23 mouse cellular contexts compared by ENCODE assay signal in the genomic region with DNA sequence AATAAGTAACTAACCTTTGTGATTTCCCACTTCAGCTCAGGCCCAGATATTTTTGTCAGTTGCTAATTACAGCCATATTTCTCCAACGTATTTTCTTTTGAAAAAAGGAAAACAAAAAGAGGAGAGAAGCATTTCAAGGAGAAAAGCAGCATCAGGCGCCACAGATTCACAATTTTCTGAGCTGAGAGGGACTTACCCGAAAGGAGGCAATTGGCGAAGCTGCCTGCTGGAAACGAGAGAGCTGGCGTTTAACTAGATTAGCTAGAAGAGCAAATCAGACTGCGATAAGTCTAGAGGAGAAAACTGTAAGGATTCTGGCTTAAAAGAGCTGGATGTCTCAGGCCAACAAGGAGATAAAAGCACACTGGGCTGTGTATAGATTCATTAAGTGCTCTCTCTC.
DNase-seq lines count a peak whose midpoint lies in the region; ATAC-seq lines count a peak whose summit lies in the region.
"Had no signal": no experiment of that assay in that cellular context is flagged by ENCODE, and none has a peak within 500 bp of the region (broad histone marks: within the 10 kb centered on the region; RNA-seq: fewer than 3 reads in every experiment).

No protein-coding gene starts in this region.

- no peak for ATAC-seq in embryonic facial prominence, embryonic 14.5 days (ENCODE audit: low read depth)
- ATAC-seq in midbrain, embryonic 16.5 days = no peak
- ATAC-seq in midbrain, embryonic 11.5 days (ENCODE audit: low FRiP score) = no peak
- ATAC-seq: liver, postnatal 0 days; lung, postnatal 0 days had no signal

- H3K4me3 ChIP-seq in embryonic facial prominence, embryonic 14.5 days (ENCODE audit: low read depth, low read length) = no peak overlapping the region
- H3K4me3 ChIP-seq in embryonic facial prominence, embryonic 10.5 days = no peak overlapping the region
- no peak overlapping the region for H3K4me3 ChIP-seq in midbrain, embryonic 16.5 days (ENCODE audit: low read depth, low read length)
- no peak overlapping the region for H3K4me3 ChIP-seq in midbrain, embryonic 11.5 days (ENCODE audit: low read depth, low read length)
- no peak overlapping the region for H3K4me3 ChIP-seq in hindbrain, embryonic 10.5 days
- H3K4me3 ChIP-seq: forebrain, embryonic 12.5 days; heart, adult 2 months; hindbrain, embryonic 13.5 days; neural tube, embryonic 12.5 days had no signal

- whole genome bisulfite sequencing in embryonic facial prominence, embryonic 14.5 days = 48% methylated on average over 7 of the region's 7 CpGs
- WGBS in embryonic facial prominence, embryonic 10.5 days = 60% methylated on average over 7 of the region's 7 CpGs
- 43% methylated on average over 7 of the region's 7 CpGs for WGBS in midbrain, embryonic 16.5 days
- 70% methylated on average over 7 of the region's 7 CpGs for WGBS in midbrain, embryonic 11.5 days
- WGBS in hindbrain, embryonic 10.5 days = 71% methylated on average over 7 of the region's 7 CpGs

- H3K4me2 ChIP-seq in embryonic facial prominence, embryonic 14.5 days (ENCODE audit: low read depth, low read length) = no peak overlapping the region
- no peak overlapping the region for H3K4me2 ChIP-seq in midbrain, embryonic 16.5 days (ENCODE audit: low read length)
- H3K4me2 ChIP-seq in midbrain, embryonic 11.5 days = no peak overlapping the region
- H3K4me2 ChIP-seq: forebrain, embryonic 12.5 days; hindbrain, embryonic 13.5 days; liver, embryonic 11.5 days; neural tube, embryonic 12.5 days had no signal

- H3K36me3 ChIP-seq in embryonic facial prominence, embryonic 14.5 days (ENCODE audit: control insufficient read depth, insufficient read depth, low read length) = no peaks in the 10 kb centered on the region
- H3K36me3 ChIP-seq in embryonic facial prominence, embryonic 10.5 days (replicated peaks) = no peaks in the 10 kb centered on the region
- H3K36me3 ChIP-seq in midbrain, embryonic 16.5 days (ENCODE audit: control insufficient read depth, insufficient read depth, low read length) = no peaks in the 10 kb centered on the region
- no peaks in the 10 kb centered on the region for H3K36me3 ChIP-seq in midbrain, embryonic 11.5 days (ENCODE audit: control insufficient read depth, insufficient read depth, low read length)
- no peaks in the 10 kb centered on the region for H3K36me3 ChIP-seq in hindbrain, embryonic 10.5 days
- H3K36me3 ChIP-seq: forebrain, embryonic 12.5 days; hindbrain, embryonic 13.5 days; neural tube, embryonic 12.5 days had no signal

- DNase-seq in embryonic facial prominence, embryonic 14.5 days (ENCODE audit: low spot score) = peak; percentile 25
- no peak for DNase-seq in embryonic facial prominence, embryonic 10.5 days (ENCODE audit: low spot score)
- DNase-seq in layer of hippocampus, postnatal 14 days (ENCODE audit: low spot score in 2 of 2) = peak; percentile 9 to 16
- no peak for DNase-seq in layer of hippocampus, adult 11-12 months (ENCODE audit: low spot score)
- no peak for DNase-seq in midbrain, embryonic 11.5 days (ENCODE audit: low spot score, missing footprints)
- peak; percentile 15 for DNase-seq in telencephalon, adult 2 months (ENCODE audit: low read depth, low spot score)
- no peak for DNase-seq in hindbrain, embryonic 10.5 days (ENCODE audit: low spot score)
- DNase-seq: adrenal gland, postnatal 14 days; cerebellum, adult 9-11 months; gastrocnemius, postnatal 25 days; heart, adult 2 months; kidney, adult 18-20 months; left cerebral cortex, postnatal 4 days; liver, postnatal 0 days; retina, postnatal 1 day; spleen, adult 18-20 months had no signal

- H3K27me3 ChIP-seq in embryonic facial prominence, embryonic 14.5 days (replicated peaks; ENCODE audit: control insufficient read depth, insufficient read depth, low read length) = no peaks in the 10 kb centered on the region
- 0 out of 2 replicates have a peak, but pooled peaks cover 8% of the 10 kb centered on the region for H3K27me3 ChIP-seq in embryonic facial prominence, embryonic 10.5 days (replicated peaks; ENCODE audit: low read depth, poor library complexity, severe bottlenecking)
- H3K27me3 ChIP-seq in midbrain, embryonic 16.5 days (ENCODE audit: control insufficient read depth, insufficient read depth, low read depth, low read length) = no peaks in the 10 kb centered on the region
- no peaks in the 10 kb centered on the region for H3K27me3 ChIP-seq in midbrain, embryonic 11.5 days (ENCODE audit: control insufficient read depth, insufficient read depth, low read length)
- no peaks in the 10 kb centered on the region for H3K27me3 ChIP-seq in hindbrain, embryonic 10.5 days (ENCODE audit: insufficient read depth, poor library complexity, severe bottlenecking)
- H3K27me3 ChIP-seq: forebrain, embryonic 12.5 days; hindbrain, embryonic 13.5 days; neural tube, embryonic 12.5 days had no signal

- H3K4me1 ChIP-seq in embryonic facial prominence, embryonic 14.5 days (ENCODE audit: control insufficient read depth, insufficient read depth, low read length) = no peaks in the 10 kb centered on the region
- no peaks in the 10 kb centered on the region for H3K4me1 ChIP-seq in embryonic facial prominence, embryonic 10.5 days
- H3K4me1 ChIP-seq in midbrain, embryonic 16.5 days (ENCODE audit: control insufficient read depth, insufficient read depth, low read length) = no peaks in the 10 kb centered on the region
- H3K4me1 ChIP-seq in midbrain, embryonic 11.5 days (ENCODE audit: control insufficient read depth, insufficient read depth, low read length) = no peaks in the 10 kb centered on the region
- no peaks in the 10 kb centered on the region for H3K4me1 ChIP-seq in hindbrain, embryonic 10.5 days (replicated peaks)
- H3K4me1 ChIP-seq: forebrain, embryonic 12.5 days; hindbrain, embryonic 13.5 days; neural tube, embryonic 12.5 days had no signal

- no peak overlapping the region for H3K27ac ChIP-seq in embryonic facial prominence, embryonic 14.5 days (replicated peaks; ENCODE audit: low read depth, low read length)
- no peak overlapping the region for H3K27ac ChIP-seq in embryonic facial prominence, embryonic 10.5 days (replicated peaks)
- H3K27ac ChIP-seq in midbrain, embryonic 16.5 days (ENCODE audit: low read length) = 0 out of 2 replicates have a peak overlapping the region, but pooled peaks have one; percentile 42
- no peak overlapping the region for H3K27ac ChIP-seq in midbrain, embryonic 11.5 days (ENCODE audit: low read depth, low read length)
- H3K27ac ChIP-seq in hindbrain, embryonic 10.5 days = no peak overlapping the region
- H3K27ac ChIP-seq: forebrain, embryonic 12.5 days; heart, adult 2 months; hindbrain, embryonic 13.5 days; macrophage; neural tube, embryonic 12.5 days had no signal

- H3K9ac ChIP-seq in embryonic facial prominence, embryonic 14.5 days (ENCODE audit: low read depth, low read length) = no peak overlapping the region
- H3K9ac ChIP-seq in midbrain, embryonic 16.5 days (ENCODE audit: low read depth, low read length) = no peak overlapping the region
- H3K9ac ChIP-seq in midbrain, embryonic 11.5 days (ENCODE audit: low read length) = no peak overlapping the region
- H3K9ac ChIP-seq: forebrain, embryonic 12.5 days; hindbrain, embryonic 13.5 days; liver, postnatal 0 days; neural tube, embryonic 12.5 days had no signal

- H3K9me3 ChIP-seq in embryonic facial prominence, embryonic 14.5 days (ENCODE audit: control insufficient read depth, low read length) = no peaks in the 10 kb centered on the region
- H3K9me3 ChIP-seq in embryonic facial prominence, embryonic 10.5 days = no peaks in the 10 kb centered on the region
- no peaks in the 10 kb centered on the region for H3K9me3 ChIP-seq in midbrain, embryonic 16.5 days (replicated peaks; ENCODE audit: control insufficient read depth, low read length, poor library complexity, severe bottlenecking)
- no peaks in the 10 kb centered on the region for H3K9me3 ChIP-seq in midbrain, embryonic 11.5 days (ENCODE audit: control insufficient read depth, low read length)
- H3K9me3 ChIP-seq in hindbrain, embryonic 10.5 days = no peaks in the 10 kb centered on the region
- H3K9me3 ChIP-seq: forebrain, embryonic 12.5 days; hindbrain, embryonic 13.5 days; neural tube, embryonic 12.5 days had no signal

Comparison
In these comparisons a context has a peak if more than half of its experiments do, and no peak if none do; other contexts are left out.
1. DNase-seq: peak in embryonic facial prominence, embryonic 14.5 days (single experiment), layer of hippocampus, postnatal 14 days (2 of 2) and telencephalon, adult 2 months (single experiment); none in embryonic facial prominence, embryonic 10.5 days (single experiment), layer of hippocampus, adult 11-12 months (single experiment), midbrain, embryonic 11.5 days (single experiment) and hindbrain, embryonic 10.5 days (single experiment).